Mouse (Mus musculus): ENCODE data around the gene Rpl3. TPM values are rescaled to one million over a fixed set of nuclear protein-coding genes. Genes with fewer than 3 reads are reported as not detected.

Gene Rpl3
- total RNA-seq, 2 experiments from 2014 or later: 449 to 461 TPM

DNA sequence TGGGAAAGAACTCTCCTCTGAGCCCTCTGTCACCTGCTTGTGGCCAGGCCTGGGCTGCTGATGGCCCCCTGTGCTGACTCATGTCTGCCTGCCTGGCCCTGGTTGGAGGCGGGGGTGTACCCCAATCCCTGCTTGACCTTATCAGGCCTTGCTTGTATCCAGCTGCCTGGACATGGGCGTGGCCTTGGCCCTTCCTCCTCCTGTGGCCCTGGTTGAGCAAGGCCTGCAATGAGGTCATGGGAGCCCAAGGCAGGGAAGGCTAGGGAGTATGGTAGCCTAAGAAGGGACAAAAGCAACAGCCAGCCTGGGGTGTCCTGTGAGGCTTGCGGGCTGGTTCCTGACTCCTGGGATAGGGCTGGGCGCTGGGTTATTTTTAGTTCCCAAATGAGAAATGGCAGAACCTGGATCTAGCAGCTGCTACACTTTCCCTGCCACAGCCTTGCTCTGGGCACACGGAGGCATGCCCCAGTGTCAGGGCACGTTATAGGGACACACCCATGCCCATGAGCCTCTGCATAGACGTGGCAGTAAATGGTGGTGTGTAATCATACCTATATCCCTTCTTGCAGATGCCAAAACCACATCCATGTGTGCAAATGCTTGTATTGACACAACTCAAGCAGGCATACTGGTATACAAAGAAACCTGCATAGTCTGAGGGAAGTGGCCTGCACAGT is 37.5 kb downstream of the Rpl3 start:
- no peak for DNase-seq (ENCODE audit: low spot score in 2 of 2)
- intact Hi-C loops (cut with DNase I): no loop called here

GRCm38 (mm10) chr15:80053381-80054033 is 38.2 kb downstream of the Rpl3 start:
- DNase-seq (ENCODE audit: low spot score in 2 of 2): no peak
- intact Hi-C loops (cut with DNase I): no loop called here

GRCm38 (mm10) chr15:80051782-80052181 is 39.9 kb downstream of the Rpl3 start:
- no peak for DNase-seq (ENCODE audit: low spot score in 2 of 2)
- intact Hi-C loops (cut with DNase I): no loop called here

DNA sequence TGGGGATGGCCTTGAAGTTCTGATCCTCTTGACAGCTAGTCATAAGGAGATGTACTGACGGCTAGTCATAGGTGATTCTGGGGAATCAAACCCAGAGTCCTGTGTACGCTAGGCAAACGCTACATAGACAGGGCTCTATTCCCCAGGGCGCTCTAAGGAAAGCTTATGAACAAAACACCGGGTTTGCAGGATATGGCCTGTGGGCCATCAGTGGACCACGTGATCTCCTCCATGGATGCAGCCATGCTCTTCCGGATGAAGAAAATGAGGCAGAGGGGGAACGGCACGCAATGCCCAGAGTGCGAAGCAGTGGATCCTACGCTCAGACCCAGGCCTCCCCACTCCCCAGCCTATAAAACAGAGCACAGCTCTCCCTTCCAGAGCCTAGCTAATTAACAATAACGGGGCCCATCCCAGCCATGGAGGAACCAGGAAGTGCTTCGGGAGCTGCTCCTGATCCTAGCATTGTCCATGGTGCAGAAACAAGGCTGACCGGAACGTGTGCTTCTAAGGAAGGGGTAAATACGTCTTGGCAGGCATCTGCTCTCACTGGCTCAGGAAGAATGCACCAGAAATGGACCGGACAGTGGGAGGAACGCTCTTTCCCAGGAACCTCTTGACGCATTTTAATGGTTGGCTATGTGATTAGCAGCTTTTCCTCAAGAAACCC is 40.4 kb downstream of the Rpl3 start:
- intact Hi-C loops (cut with DNase I): no loop called here
- no peak for DNase-seq (ENCODE audit: low spot score in 2 of 2)

- no peak for DNase-seq (ENCODE audit: low spot score in 2 of 2)
- intact Hi-C loops (cut with DNase I): no loop called here
Observed at GRCm38 (mm10) chr15:80050093-80050492, 41.6 kb downstream of the Rpl3 start.

GRCm38 (mm10) chr15:80047973-80048372 is 43.7 kb downstream of the Rpl3 start:
- intact Hi-C loops (cut with DNase I): no loop called here

GRCm38 (mm10) chr15:80047242-80047641 is 44.4 kb downstream of the Rpl3 start:
- intact Hi-C loops (cut with DNase I): no loop called here
- DNase-seq (ENCODE audit: low spot score in 2 of 2): no peak

More at GRCm38 (mm10) chr15:80047973-80048372, 43.7 kb downstream of the Rpl3 start:
- DNase-seq (ENCODE audit: low spot score in 2 of 2): no peak

GRCm38 (mm10) chr15:80045749-80046148 is 45.9 kb downstream of the Rpl3 start:
- intact Hi-C loops (cut with DNase I): no loop called here
- no peak for DNase-seq (ENCODE audit: low spot score in 2 of 2)

DNA sequence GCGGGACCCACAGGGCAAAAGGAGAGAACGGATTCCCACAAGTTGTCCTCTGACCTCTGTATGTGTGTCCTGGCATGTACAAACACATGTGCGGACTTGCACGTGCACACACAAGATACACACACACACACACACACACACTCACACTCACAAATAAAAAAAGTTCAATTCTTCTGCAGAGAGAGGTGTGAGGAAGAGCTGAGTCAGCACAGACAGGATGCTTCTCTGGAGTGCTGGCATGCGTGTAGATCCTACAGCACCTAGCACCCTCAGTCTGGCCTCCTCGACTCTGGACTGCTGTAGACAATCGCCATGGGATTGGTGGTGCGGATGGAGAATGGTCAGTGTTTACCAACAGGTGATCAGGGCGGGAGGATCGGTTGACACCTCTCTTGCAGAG is 47.4 kb downstream of the Rpl3 start:
- intact Hi-C loops (cut with DNase I): no loop called here

GRCm38 (mm10) chr15:80042152-80042551 is 49.5 kb downstream of the Rpl3 start:
- DNase-seq (ENCODE audit: low spot score in 2 of 2): no peak
- intact Hi-C loops (cut with DNase I): no loop called here

More for the DNA sequence above, 47.4 kb downstream of the Rpl3 start:
- DNase-seq (ENCODE audit: low spot score in 2 of 2): no peak

- intact Hi-C loops (cut with DNase I): no loop called here
- no peak for DNase-seq (ENCODE audit: low spot score in 2 of 2)
Observed at GRCm38 (mm10) chr15:80038110-80038391, 53.6 kb downstream of the Rpl3 start.

- intact Hi-C loops (cut with DNase I): no loop called here
- DNase-seq (ENCODE audit: low spot score in 2 of 2): no peak
Observed at GRCm38 (mm10) chr15:80037255-80038109, 54.2 kb downstream of the Rpl3 start.

- DNase-seq (ENCODE audit: low spot score in 2 of 2): no peak
- intact Hi-C loops (cut with DNase I): no loop called here
Observed at GRCm38 (mm10) chr15:80035341-80035885, 56.3 kb downstream of the Rpl3 start.

- no peak for DNase-seq (ENCODE audit: low spot score in 2 of 2)
- intact Hi-C loops (cut with DNase I): no loop called here
Observed at GRCm38 (mm10) chr15:80034913-80035312, 56.8 kb downstream of the Rpl3 start.

DNA sequence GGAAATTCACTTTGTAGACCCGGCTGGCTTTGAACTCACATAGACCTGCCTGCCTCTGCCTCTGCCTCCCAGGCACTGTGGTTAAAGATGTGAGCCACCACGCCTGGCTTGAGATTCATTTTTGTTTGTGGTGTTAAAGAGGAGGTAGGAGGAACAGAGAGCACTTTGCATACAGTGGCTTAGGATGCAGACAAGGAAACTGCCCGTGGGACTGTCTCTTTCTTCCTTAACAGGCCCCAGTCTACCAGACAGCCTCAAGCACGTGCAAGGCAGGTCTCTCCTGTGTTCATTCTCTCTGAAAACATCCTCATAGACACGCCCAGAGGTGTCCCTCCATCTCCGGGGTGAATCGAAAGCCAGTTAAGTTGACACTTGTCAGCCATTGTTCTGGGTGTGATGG is 57.3 kb downstream of the Rpl3 start:
- intact Hi-C loops (cut with DNase I): no loop called here

GRCm38 (mm10) chr15:80031133-80031532 is 60.5 kb downstream of the Rpl3 start:
- intact Hi-C loops (cut with DNase I): no loop called here
- DNase-seq (ENCODE audit: low spot score in 2 of 2): no peak

More for the DNA sequence above, 57.3 kb downstream of the Rpl3 start:
- no peak for DNase-seq (ENCODE audit: low spot score in 2 of 2)

- DNase-seq (ENCODE audit: low spot score in 2 of 2): no peak
- intact Hi-C loops (cut with DNase I): no loop called here
Observed at GRCm38 (mm10) chr15:80030399-80030798, 61.3 kb downstream of the Rpl3 start.

- intact Hi-C loops (cut with DNase I): no loop called here
Observed at GRCm38 (mm10) chr15:80028862-80029261, 62.8 kb downstream of the Rpl3 start.

More at GRCm38 (mm10) chr15:80028862-80029261, 62.8 kb downstream of the Rpl3 start:
- DNase-seq (ENCODE audit: low spot score in 2 of 2): no peak
